Mouse (Mus musculus) heart, adult 10 weeks (tissue): ENCODE measurements around the gene Ar. TPM values are rescaled to one million over a fixed set of nuclear protein-coding genes. Genes with fewer than 3 reads are reported as not detected.

Experiments
- polyA plus RNA-seq: library from polyadenylated mRNA; stranded (reverse); fragments of 350-450 nt; fragmentation: Illumina TruSeq; extraction: RNeasy Lipid Tissue Mini Kit (QIAGEN cat#74804); gene quantifications from one replicate; pipeline ENCODE4 v1.2.3, GENCODE M21; 2014; ENCODE audit warnings: low read depth, low replicate concordance

Gene Ar
- 1.5 TPM for polyA plus RNA-seq

DNA sequence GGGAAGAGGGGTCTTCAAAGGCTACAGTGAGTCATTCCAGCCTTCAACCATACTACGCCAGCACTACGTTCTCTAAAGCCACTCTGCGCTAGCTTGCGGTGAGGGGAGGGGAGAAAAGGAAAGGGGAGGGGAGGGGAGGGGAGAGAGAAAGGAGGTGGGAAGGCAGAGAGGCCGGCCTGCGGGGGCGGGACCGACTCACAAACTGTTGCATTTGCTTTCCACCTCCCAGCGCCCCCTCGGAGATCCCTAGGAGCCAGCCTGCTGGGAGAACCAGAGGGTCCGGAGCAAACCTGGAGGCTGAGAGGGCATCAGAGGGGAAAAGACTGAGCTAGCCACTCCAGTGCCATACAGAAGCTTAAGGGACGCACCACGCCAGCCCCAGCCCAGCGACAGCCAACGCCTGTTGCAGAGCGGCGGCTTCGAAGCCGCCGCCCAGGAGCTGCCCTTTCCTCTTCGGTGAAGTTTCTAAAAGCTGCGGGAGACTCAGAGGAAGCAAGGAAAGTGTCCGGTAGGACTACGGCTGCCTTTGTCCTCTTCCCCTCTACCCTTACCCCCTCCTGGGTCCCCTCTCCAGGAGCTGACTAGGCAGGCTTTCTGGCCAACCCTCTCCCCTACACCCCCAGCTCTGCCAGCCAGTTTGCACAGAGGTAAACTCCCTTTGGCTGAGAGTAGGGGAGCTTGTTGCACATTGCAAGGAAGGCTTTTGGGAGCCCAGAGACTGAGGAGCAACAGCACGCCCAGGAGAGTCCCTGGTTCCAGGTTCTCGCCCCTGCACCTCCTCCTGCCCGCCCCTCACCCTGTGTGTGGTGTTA, at the start of gene Ar:
Ar (plus strand) TSS at position 239 of the 812 bp plus-strand sequence.

